Mouse (Mus musculus): Measurements from ENCODE around the gene Agap1. TPM values are rescaled to one million over a fixed set of nuclear protein-coding genes. Genes with fewer than 3 reads are reported as not detected.
A peak's percentile ranks its signal among the peaks of the same experiment; 100 is the strongest.

Agap1 gene
- total RNA-seq, 2 experiments from 2014 or later, result 8.0 to 16.0 TPM

GRCm38 (mm10) chr1:89798724-89799123, 344.1 kb downstream of the Agap1 start:
- ATAC-seq (replicated peaks; ENCODE audit: poor library complexity, severe bottlenecking), result no peak

- ATAC-seq (replicated peaks; ENCODE audit: poor library complexity, severe bottlenecking), result no peak
Observed at GRCm38 (mm10) chr1:89801506-89801905, 346.9 kb downstream of the Agap1 start.

- no peak for ATAC-seq (replicated peaks; ENCODE audit: poor library complexity, severe bottlenecking)
Observed at GRCm38 (mm10) chr1:89804981-89805380, 350.4 kb downstream of the Agap1 start.

GRCm38 (mm10) chr1:89812816-89813215, 358.2 kb downstream of the Agap1 start:
- no peak for ATAC-seq (replicated peaks; ENCODE audit: poor library complexity, severe bottlenecking)

GRCm38 (mm10) chr1:89816487-89817206, 362.0 kb downstream of the Agap1 start:
- ATAC-seq (replicated peaks; ENCODE audit: poor library complexity, severe bottlenecking), result no peak

- no peak for ATAC-seq (replicated peaks; ENCODE audit: poor library complexity, severe bottlenecking)
Observed at GRCm38 (mm10) chr1:89821822-89822221, 367.2 kb downstream of the Agap1 start.

GRCm38 (mm10) chr1:89822431-89822830, 367.8 kb downstream of the Agap1 start:
- ATAC-seq (replicated peaks; ENCODE audit: poor library complexity, severe bottlenecking), result no peak

- no peak for ATAC-seq (replicated peaks; ENCODE audit: poor library complexity, severe bottlenecking)
Observed at GRCm38 (mm10) chr1:89823036-89823435, 368.4 kb downstream of the Agap1 start.

- ATAC-seq (replicated peaks; ENCODE audit: poor library complexity, severe bottlenecking), result no peak
Observed at GRCm38 (mm10) chr1:89827051-89827450, 372.4 kb downstream of the Agap1 start.

- ATAC-seq (replicated peaks; ENCODE audit: poor library complexity, severe bottlenecking), result no peak
Observed at GRCm38 (mm10) chr1:89831095-89831494, 376.5 kb downstream of the Agap1 start.

GRCm38 (mm10) chr1:89844064-89844463, 389.5 kb downstream of the Agap1 start:
- no peak for ATAC-seq (replicated peaks; ENCODE audit: poor library complexity, severe bottlenecking)

GRCm38 (mm10) chr1:89845487-89845886, 390.9 kb downstream of the Agap1 start:
- no peak for ATAC-seq (replicated peaks; ENCODE audit: poor library complexity, severe bottlenecking)

GRCm38 (mm10) chr1:89846148-89846547, 391.5 kb downstream of the Agap1 start:
- no peak for ATAC-seq (replicated peaks; ENCODE audit: poor library complexity, severe bottlenecking)

GRCm38 (mm10) chr1:89848356-89849039, 393.9 kb downstream of the Agap1 start:
- no peak for ATAC-seq (replicated peaks; ENCODE audit: poor library complexity, severe bottlenecking)

GRCm38 (mm10) chr1:89849151-89849860, 394.7 kb downstream of the Agap1 start:
- no peak for ATAC-seq (replicated peaks; ENCODE audit: poor library complexity, severe bottlenecking)

- no peak for ATAC-seq (replicated peaks; ENCODE audit: poor library complexity, severe bottlenecking)
Observed at GRCm38 (mm10) chr1:89849861-89850230, 395.2 kb downstream of the Agap1 start.

- no peak for ATAC-seq (replicated peaks; ENCODE audit: poor library complexity, severe bottlenecking)
Observed at GRCm38 (mm10) chr1:89850681-89851414, 396.2 kb downstream of the Agap1 start.

GRCm38 (mm10) chr1:89859182-89859581, 404.6 kb downstream of the Agap1 start:
- peak; percentile 33; the same call in 1 of the 2 replicates for ATAC-seq (replicated peaks; ENCODE audit: poor library complexity, severe bottlenecking)

GRCm38 (mm10) chr1:89860017-89860730, 405.6 kb downstream of the Agap1 start:
- ATAC-seq (replicated peaks; ENCODE audit: poor library complexity, severe bottlenecking), result no peak

GRCm38 (mm10) chr1:89865787-89866186, 411.2 kb downstream of the Agap1 start:
- no peak for ATAC-seq (replicated peaks; ENCODE audit: poor library complexity, severe bottlenecking)
